Mouse (Mus musculus) layer of hippocampus, adult 2 months (tissue): ENCODE measurements around the gene 1700057G04Rik. TPM values are rescaled to one million over a fixed set of nuclear protein-coding genes. Genes with fewer than 3 reads are reported as not detected.

Experiments used
- DNase-seq, 2 experiments: peaks; one replicate each; pipeline ENCODE4 v3.0.0; 2022; ENCODE audit warnings: low spot score in 2 of 2
- H3K27ac ChIP-seq: fragments of 200-600 bp; 2 replicates; pipeline ENCODE4 v1.8.1; 2022
- H3K4me3 ChIP-seq: fragments of 200-600 bp; 2 replicates; pipeline ENCODE4 v1.8.1; 2022; ENCODE audit warnings: mild to moderate bottlenecking
- CTCF ChIP-seq: fragments of 200-600 bp; conservative IDR thresholded peaks from 2 replicates; pipeline ENCODE4 v1.8.1; 2022; ENCODE audit warnings: antibody characterized with exemption, mild to moderate bottlenecking, moderate library complexity
- microRNA-seq, 2 experiments: library from miRNA; unstranded; fragments of <30 nt; microRNA quantifications; one replicate each; pipeline ENCODE4 v1.2.0; 2021
- total RNA-seq, 2 experiments: library from RNA; stranded (reverse); gene quantifications; 2 replicates each; pipeline ENCODE4 v1.2.3; 2021

The 1700057G04Rik gene
- total RNA-seq, 2 experiments from 2014 or later: not detected

DNA sequence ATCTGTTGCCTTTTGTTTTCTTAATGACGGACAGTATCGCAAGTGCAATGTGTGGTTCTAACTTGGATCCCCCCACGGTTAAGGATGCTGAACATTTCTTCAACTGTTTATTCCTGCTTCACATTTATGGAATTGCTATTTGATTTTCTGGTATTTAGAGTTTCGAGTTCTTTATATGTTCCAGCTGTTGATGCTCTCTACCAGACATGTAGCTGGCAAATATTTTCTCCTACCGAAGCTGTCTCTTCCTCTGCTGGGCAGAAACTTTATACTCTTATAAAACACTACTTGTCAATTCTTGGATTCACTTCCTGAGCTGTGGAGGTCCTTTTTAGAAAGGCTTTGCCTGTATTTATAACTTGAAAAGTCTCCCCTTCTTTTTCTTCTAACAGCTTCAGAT is 70.1 kb downstream of the 1700057G04Rik start:
- Histone ChIP-seq H3K4me3 (no peak overlapping the region), H3K27ac (no peak overlapping the region)
- no peak for TF ChIP-seq CTCF
- DNase-seq: no peak

DNA sequence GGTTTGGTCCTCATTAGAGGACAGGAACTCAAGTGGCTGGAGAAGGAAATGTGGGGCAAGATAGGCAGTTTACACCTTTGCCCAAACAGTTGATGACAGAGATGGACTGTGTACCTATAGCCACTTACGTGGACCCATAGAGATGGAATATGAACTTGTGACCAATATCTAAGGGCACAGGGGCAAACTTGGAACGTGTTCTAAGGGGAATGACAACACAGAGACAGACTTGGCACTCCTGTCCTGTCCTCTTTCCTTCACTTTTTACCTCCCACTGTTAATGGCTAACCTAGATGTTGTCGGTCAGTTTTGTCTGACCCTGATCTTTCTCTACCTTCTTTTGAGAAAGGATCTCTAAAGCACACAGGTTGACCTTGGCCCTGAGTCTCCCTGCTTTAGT is 74.2 kb downstream of the 1700057G04Rik start:
- TF ChIP-seq CTCF: no peak
- no peak overlapping the region for H3K27ac ChIP-seq
- DNase-seq: no peak
- no peak overlapping the region for H3K4me3 ChIP-seq

DNA sequence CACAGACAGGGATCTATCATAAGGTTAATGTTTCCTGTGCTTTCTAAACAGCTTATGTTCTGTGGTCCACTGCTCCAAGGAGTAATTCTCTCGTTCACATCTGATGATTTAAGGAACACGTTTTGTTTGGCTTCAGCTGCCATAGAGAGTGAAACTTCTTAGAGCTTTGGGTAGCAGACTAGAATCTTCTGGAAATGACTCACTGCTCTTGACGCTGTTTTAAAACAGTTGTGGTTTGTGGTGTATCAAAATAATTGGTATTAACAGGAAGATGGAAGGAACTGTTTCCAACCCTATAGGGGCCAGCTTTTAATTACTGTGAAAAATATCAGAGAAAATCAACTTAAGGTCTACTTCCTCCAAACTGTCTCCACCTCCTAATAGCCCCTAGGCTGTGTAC is 75.2 kb downstream of the 1700057G04Rik start:
- Histone ChIP-seq H3K27ac (no peak overlapping the region), H3K4me3 (no peak overlapping the region)
- TF ChIP-seq CTCF: no peak
- no peak for DNase-seq

DNA sequence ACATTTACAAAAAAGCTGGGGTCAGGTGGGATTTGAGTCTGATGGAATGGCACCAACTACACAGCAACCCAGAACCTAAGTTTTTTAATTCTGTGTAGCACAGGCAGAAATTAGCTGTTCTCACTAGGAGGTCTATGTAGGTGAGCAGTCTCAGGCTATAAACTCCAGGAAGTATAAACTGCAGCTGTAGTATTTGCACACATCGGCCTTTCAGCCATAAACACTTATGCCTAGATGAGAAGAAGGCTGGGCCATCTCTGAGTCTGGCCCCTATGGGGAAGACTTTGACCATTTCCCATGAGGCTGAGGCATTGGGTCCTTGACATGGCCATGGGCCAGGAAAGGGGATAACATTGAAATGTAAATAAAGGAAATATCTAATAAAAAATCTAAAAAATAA is 76.7 kb downstream of the 1700057G04Rik start:
- TF ChIP-seq CTCF: no peak
- no peak for DNase-seq
- H3K4me3 ChIP-seq: no peak overlapping the region
- H3K27ac ChIP-seq: no peak overlapping the region

DNA sequence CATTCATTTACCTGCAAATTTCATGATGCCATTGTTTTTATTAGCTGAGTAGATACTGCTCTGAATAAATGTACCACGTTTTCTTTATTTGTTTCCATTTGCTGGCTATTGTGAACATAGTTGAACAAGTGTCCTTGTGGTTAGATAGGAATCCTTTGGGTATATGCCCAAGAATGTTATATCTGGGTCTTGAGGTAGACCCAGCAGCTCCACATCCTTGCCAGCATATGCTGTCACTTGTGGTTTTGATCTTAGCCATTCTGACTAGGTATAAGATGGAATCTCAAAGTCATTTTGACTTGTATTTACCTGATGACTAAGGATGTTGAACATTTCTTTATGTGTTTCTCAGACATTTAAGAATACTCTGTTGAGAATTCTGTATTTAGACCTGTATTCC is 77.7 kb downstream of the 1700057G04Rik start:
- DNase-seq: no peak
- Histone ChIP-seq H3K27ac (no peak overlapping the region), H3K4me3 (no peak overlapping the region)
- TF ChIP-seq CTCF: no peak

DNA sequence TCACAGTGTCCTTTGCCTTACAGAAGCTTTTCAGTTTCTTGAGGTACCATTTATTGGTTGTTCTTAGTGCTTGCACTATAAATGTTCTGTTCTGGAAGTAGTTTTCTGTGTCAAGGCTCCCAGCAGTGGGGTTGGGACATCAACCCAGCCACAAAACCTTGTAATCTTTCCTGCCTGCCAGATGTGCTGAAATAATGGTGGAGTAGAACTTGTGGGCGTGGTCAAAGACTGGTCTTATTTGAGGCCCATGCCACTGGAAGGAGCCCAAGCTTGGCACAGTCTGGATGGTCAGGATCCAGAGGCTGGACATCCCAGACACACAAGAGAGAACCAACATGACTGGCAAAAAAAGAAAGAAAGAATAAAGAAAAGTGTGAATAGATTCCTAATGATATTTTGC is 78.2 kb downstream of the 1700057G04Rik start:
- TF ChIP-seq CTCF: no peak
- no peak overlapping the region for H3K4me3 ChIP-seq
- H3K27ac ChIP-seq: no peak overlapping the region
- no peak for DNase-seq

DNA sequence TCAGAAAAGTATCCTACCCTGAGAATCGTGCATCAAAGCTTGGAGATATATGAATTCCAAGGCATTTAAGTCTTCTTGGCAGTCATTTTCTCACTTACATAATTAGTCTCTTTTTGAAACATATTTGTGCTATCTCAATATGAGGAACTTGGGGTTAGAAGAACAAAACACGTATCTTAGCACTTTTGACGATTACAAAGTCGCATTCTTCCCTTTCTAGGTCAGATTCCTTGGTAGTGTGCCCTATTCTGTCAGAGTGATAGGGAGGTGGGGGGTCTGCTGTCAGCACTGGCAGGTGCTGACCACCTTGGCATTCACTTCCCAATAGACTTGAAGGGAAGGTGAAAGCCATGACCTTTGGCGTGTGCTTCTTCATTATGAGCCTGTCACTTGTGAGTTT is 93.5 kb downstream of the 1700057G04Rik start:
- no peak overlapping the region for H3K27ac ChIP-seq
- DNase-seq: no peak
- no peak for TF ChIP-seq CTCF
- H3K4me3 ChIP-seq: no peak overlapping the region

Small RNA genes lying within 50 kb of the gene (microRNA-seq; reads per million reads assigned to microRNA genes)
- gene Mir6386: 0 reads per million in 2 experiments

Other genes with a start within 250 kb of the 1700057G04Rik start
- not detected for gene Plscr5, start 116.4 kb upstream of the 1700057G04Rik start, total RNA-seq
- gene Plscr1, start 59.6 kb upstream of the 1700057G04Rik start, total RNA-seq: 1 to 10 TPM; 1.4 to 1.7 TPM
- 1 to 10 TPM; 2.6 to 3.1 TPM for gene Plscr2, start 33.8 kb upstream of the 1700057G04Rik start, total RNA-seq
- 1 to 10 TPM; 3.7 to 4.0 TPM for gene Plscr4, start 148.0 kb downstream of the 1700057G04Rik start, total RNA-seq
- 1 to 10 TPM; 7.6 to 8.1 TPM for gene Plod2, start 232.8 kb downstream of the 1700057G04Rik start, total RNA-seq